Mouse (Mus musculus): ENCODE results near the gene Kpna3. TPM values are rescaled to one million over a fixed set of nuclear protein-coding genes. Genes with fewer than 3 reads are reported as not detected.
A peak's percentile ranks its signal among the peaks of the same experiment; 100 is the strongest.
"Not testable (repeated sequence)": the region's sequence is repeated elsewhere in the genome, so short reads cannot be mapped to it uniquely, and the experiment has no call there.

Kpna3 gene
- polyA plus RNA-seq, 1 experiment from 2014 or later = 31.5 TPM

DNA sequence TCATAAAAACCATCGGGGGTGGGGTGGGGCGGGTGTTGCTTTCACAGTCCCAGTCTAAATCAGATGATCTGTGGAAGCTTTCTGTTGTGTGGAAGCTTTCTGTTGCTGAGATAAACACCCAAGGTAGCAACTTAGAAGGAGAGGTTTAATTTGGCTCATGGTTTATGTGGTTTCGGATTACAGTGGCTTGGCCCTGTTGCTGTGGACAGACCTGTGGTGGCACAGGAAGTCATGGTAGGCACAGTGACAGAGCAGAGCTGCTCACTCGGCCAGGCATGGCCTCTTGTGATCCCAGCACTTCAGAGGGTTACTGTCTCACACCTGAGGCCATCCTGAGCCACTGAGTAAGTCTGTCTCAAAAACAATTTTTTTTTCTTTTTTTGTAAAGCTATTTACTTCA is 100.3 kb downstream of the Kpna3 start:
- H3K4me3 ChIP-seq (ENCODE audit: control insufficient read depth in 1 of 2, insufficient read depth in 1 of 2, low read depth in 1 of 2, low read length in 2 of 2) = no peak overlapping the region
- ATAC-seq (ENCODE audit: insufficient number of reproducible peaks, insufficient read depth, low FRiP score, low read depth) = no peak
- H3K36me3 ChIP-seq (ENCODE audit: control insufficient read depth, insufficient read depth, low read length) = no peaks in the 10 kb centered on the region
- no peaks in the 10 kb centered on the region; a peak in 1 of 4 replicates for H3K4me1 ChIP-seq (ENCODE audit: control insufficient read depth in 2 of 2, insufficient read depth in 2 of 2, low read length in 2 of 2)
- H3K9ac ChIP-seq (ENCODE audit: low read length) = no peak overlapping the region
- no peak overlapping the region for H3K27ac ChIP-seq (replicated peaks in 1 of 2; ENCODE audit: control insufficient read depth in 1 of 2, insufficient read depth in 1 of 2, low read depth in 2 of 2, low read length in 2 of 2)
- no peak overlapping the region for H3K4me2 ChIP-seq (ENCODE audit: low read length)
- WGBS = 79% methylated on average over 4 of the region's 4 CpGs
- H3K9me3 ChIP-seq (ENCODE audit: control insufficient read depth, low read length) = no peaks in the 10 kb centered on the region
- H3K27me3 ChIP-seq (ENCODE audit: control insufficient read depth, insufficient read depth, low read length) = no peaks in the 10 kb centered on the region

DNA sequence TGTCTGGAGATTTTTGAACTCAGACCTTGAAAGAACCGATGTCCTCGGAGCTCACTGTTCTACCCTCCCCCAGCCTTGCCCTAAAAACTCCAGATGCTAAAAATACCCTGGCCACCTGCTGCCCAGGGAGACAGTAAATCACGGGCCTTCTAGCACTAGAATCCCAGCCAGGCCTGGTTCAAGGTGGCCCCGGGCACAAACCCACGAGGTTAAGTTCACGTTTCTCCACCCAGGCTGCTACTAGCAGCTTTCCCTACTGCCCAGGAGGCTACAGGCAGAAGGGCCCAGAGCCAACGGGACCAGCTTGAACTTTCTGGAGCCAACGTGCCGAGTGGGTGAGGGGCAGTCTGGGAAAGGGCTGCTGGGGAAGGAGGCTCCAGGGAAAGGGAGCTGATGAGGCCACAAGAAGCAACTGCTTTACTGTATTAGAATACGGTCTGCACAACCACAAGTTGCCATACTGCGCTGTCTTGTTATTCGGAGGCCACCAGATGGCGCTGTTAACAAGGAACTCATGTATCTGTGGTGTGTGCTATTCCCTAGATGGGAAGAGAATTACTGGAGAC is 108.6 kb downstream of the Kpna3 start:
- Histone ChIP-seq H3K9ac (ENCODE audit: low read length) (peak overlapping the region; percentile 62), H3K27ac (replicated peaks in 1 of 2; ENCODE audit: control insufficient read depth in 1 of 2, insufficient read depth in 1 of 2, low read depth in 2 of 2, low read length in 2 of 2) (peak overlapping the region; percentile 46 to 53; a peak in 3 of 4 replicates), H3K27me3 (ENCODE audit: control insufficient read depth, insufficient read depth, low read length) (no peaks in the 10 kb centered on the region), H3K9me3 (ENCODE audit: control insufficient read depth, low read length) (no peaks in the 10 kb centered on the region), H3K4me3 (ENCODE audit: control insufficient read depth in 1 of 2, insufficient read depth in 1 of 2, low read depth in 1 of 2, low read length in 2 of 2) (peak overlapping the region; percentile 16 to 19; a peak in 3 of 4 replicates), H3K4me2 (ENCODE audit: low read length) (peak overlapping the region; percentile 60), H3K4me1 (ENCODE audit: control insufficient read depth in 2 of 2, insufficient read depth in 2 of 2, low read length in 2 of 2) (peaks cover 12 to 13% of the 10 kb centered on the region in 2 experiments), H3K36me3 (ENCODE audit: control insufficient read depth, insufficient read depth, low read length) (no peaks in the 10 kb centered on the region)
- 0 out of 2 replicates have a peak, but pooled peaks have one; percentile 45 for ATAC-seq (ENCODE audit: insufficient number of reproducible peaks, insufficient read depth, low FRiP score, low read depth)
- 10% methylated on average over 13 of the region's 13 CpGs for WGBS

DNA sequence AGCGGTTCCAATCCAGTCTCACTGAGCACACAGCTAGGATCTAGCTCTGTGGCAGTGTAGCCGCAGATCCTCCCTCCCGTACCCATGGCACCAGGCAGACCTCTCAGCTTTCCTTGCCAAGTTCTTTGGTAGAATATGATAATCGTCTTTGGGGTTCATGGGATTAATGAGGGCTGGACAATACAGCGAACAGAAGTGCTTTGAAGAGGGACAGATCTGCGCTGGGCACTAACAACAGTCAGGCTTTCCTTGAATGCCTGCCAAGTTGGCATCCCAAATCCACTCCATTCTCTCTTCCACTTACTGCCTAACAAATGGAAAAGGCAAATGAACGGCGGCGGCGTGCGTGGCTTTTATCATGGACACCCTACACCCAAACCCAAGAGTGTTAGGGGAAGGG is 109.1 kb downstream of the Kpna3 start:
- no peaks in the 10 kb centered on the region for H3K36me3 ChIP-seq (ENCODE audit: control insufficient read depth, insufficient read depth, low read length)
- H3K4me3 ChIP-seq (ENCODE audit: control insufficient read depth in 1 of 2, insufficient read depth in 1 of 2, low read depth in 1 of 2, low read length in 2 of 2) = no peak overlapping the region
- no peak overlapping the region; a peak in 1 of 4 replicates for H3K27ac ChIP-seq (replicated peaks in 1 of 2; ENCODE audit: control insufficient read depth in 1 of 2, insufficient read depth in 1 of 2, low read depth in 2 of 2, low read length in 2 of 2)
- H3K4me2 ChIP-seq (ENCODE audit: low read length) = peak overlapping the region; percentile 60
- H3K9me3 ChIP-seq (ENCODE audit: control insufficient read depth, low read length) = no peaks in the 10 kb centered on the region
- WGBS = 56% methylated on average over 11 of the region's 11 CpGs
- no peaks in the 10 kb centered on the region for H3K27me3 ChIP-seq (ENCODE audit: control insufficient read depth, insufficient read depth, low read length)
- H3K9ac ChIP-seq (ENCODE audit: low read length) = peak overlapping the region; percentile 62; the same call in 1 of the 2 replicates
- no peak for ATAC-seq (ENCODE audit: insufficient number of reproducible peaks, insufficient read depth, low FRiP score, low read depth)
- peaks cover 12 to 13% of the 10 kb centered on the region in 2 experiments for H3K4me1 ChIP-seq (ENCODE audit: control insufficient read depth in 2 of 2, insufficient read depth in 2 of 2, low read length in 2 of 2)

DNA sequence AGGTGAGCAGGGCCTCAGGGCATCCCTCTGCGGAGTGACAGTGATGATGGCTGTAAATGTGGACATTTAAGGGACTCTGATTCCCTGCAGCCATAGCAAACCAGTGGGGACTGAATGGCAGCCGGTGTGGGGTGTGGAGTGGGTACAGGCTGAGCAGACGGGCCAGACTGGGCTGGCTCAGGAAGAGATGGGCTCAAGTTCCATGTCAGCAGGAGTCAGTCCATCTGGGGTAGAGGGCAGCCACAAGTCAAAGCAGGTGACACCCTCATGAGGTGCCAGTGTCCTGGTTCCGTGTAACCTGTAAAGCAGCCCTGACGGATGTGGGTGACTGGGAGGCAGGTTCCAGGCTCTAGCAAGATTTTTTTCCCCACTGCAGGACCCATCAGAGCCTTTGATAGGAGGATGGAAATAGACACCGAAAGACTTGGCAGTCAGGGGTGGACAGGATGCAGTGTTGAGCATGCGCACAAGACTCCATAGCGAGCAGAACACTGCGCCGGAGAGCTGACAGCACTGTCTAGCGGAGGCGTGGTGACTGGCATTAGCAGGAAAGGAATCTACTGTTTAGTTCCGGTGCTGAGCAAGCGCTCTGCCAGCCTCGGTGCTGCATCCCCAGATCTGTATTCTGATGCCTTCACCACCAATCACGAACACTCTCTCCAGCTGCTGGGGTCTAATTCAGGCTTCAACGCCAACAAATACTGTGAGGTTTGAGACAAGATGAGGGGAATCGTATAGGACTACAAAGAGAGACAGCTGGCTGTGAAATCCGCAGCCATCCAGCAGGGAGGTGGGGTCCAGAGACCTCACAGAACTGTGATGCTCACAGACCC is 111.8 kb downstream of the Kpna3 start:
- WGBS = 35% methylated on average over 19 of the region's 19 CpGs
- peak overlapping the region; percentile 30 to 42; a peak in 2 of 4 replicates for H3K27ac ChIP-seq (replicated peaks in 1 of 2; ENCODE audit: control insufficient read depth in 1 of 2, insufficient read depth in 1 of 2, low read depth in 2 of 2, low read length in 2 of 2)

DNA sequence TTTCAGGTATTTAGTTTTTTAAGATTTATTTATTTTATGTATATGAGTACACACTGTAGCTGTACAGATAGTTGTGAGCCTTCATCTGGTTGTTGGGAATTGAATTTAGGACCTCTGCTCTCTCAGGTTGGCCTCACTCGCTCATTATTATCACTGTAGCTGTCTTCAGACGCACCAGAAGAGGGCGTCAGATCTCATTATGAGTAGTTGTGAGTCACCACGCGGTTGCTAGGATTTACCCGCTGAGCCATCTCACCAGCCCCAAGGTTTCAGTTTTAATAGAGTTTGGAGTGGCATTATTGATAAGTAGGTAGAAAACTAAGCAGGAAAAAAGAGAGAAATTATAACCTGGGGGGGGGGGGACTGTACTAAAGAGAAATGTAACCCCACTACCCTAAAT is 112.7 kb downstream of the Kpna3 start:
- H3K27me3 ChIP-seq (ENCODE audit: control insufficient read depth, insufficient read depth, low read length); H3K4me2 ChIP-seq (ENCODE audit: low read length): not testable (repeated sequence)

More for the DNA sequence above, 111.8 kb downstream of the Kpna3 start:
- Histone ChIP-seq H3K27me3 (ENCODE audit: control insufficient read depth, insufficient read depth, low read length) (no peaks in the 10 kb centered on the region), H3K9me3 (ENCODE audit: control insufficient read depth, low read length) (peaks cover 2% of the 10 kb centered on the region), H3K4me3 (ENCODE audit: control insufficient read depth in 1 of 2, insufficient read depth in 1 of 2, low read depth in 1 of 2, low read length in 2 of 2) (peak overlapping the region; percentile 16 to 23), H3K9ac (ENCODE audit: low read length) (peak overlapping the region; percentile 39), H3K36me3 (ENCODE audit: control insufficient read depth, insufficient read depth, low read length) (no peaks in the 10 kb centered on the region), H3K4me1 (ENCODE audit: control insufficient read depth in 2 of 2, insufficient read depth in 2 of 2, low read length in 2 of 2) (peaks cover 12 to 13% of the 10 kb centered on the region in 2 experiments), H3K4me2 (ENCODE audit: low read length) (peak overlapping the region; percentile 56)
- ATAC-seq (ENCODE audit: insufficient number of reproducible peaks, insufficient read depth, low FRiP score, low read depth) = peak; percentile 64; the same call in 1 of the 2 replicates

DNA sequence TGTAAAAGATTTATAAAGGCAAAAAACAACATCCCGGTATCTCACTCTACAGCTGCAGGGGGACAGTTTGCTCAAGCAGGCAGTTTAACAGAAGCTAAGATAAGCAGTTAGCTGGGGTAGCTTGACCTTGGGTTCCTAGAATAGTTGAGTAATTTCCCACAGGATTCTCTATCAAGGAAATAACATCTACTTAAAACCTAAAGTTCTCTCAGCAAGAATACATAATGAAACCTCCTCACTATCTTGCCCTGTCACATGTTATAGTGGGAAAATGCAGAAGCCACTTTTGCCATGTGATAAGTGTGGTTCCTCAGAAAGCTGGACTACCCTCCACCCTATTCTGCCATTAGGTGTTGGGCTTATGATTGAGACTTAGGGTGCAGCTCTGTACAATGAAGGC is 116.9 kb downstream of the Kpna3 start:
- Histone ChIP-seq H3K4me2 (ENCODE audit: low read length) (no peak overlapping the region), H3K27ac (replicated peaks in 1 of 2; ENCODE audit: control insufficient read depth in 1 of 2, insufficient read depth in 1 of 2, low read depth in 2 of 2, low read length in 2 of 2) (no peak overlapping the region), H3K9me3 (ENCODE audit: control insufficient read depth, low read length) (peaks cover 6% of the 10 kb centered on the region), H3K4me3 (ENCODE audit: control insufficient read depth in 1 of 2, insufficient read depth in 1 of 2, low read depth in 1 of 2, low read length in 2 of 2) (no peak overlapping the region), H3K27me3 (ENCODE audit: control insufficient read depth, insufficient read depth, low read length) (no peaks in the 10 kb centered on the region), H3K9ac (ENCODE audit: low read length) (no peak overlapping the region), H3K36me3 (ENCODE audit: control insufficient read depth, insufficient read depth, low read length) (no peaks in the 10 kb centered on the region), H3K4me1 (ENCODE audit: control insufficient read depth in 2 of 2, insufficient read depth in 2 of 2, low read length in 2 of 2) (peaks cover 0 to 3% of the 10 kb centered on the region in 2 experiments; a peak in 3 of 4 replicates)
- 89% methylated on average over 1 of the region's 1 CpGs for WGBS
- ATAC-seq (ENCODE audit: insufficient number of reproducible peaks, insufficient read depth, low FRiP score, low read depth) = no peak

More for the DNA sequence above, 112.7 kb downstream of the Kpna3 start:
- not testable (repeated sequence) for H3K36me3 ChIP-seq (ENCODE audit: control insufficient read depth, insufficient read depth, low read length); H3K4me3 ChIP-seq (ENCODE audit: control insufficient read depth in 1 of 2, insufficient read depth in 1 of 2, low read depth in 1 of 2, low read length in 2 of 2); H3K27ac ChIP-seq (replicated peaks in 1 of 2; ENCODE audit: control insufficient read depth in 1 of 2, insufficient read depth in 1 of 2, low read depth in 2 of 2, low read length in 2 of 2); ATAC-seq (ENCODE audit: insufficient number of reproducible peaks, insufficient read depth, low FRiP score, low read depth); H3K9me3 ChIP-seq (ENCODE audit: control insufficient read depth, low read length); H3K9ac ChIP-seq (ENCODE audit: low read length)
- WGBS = 23% methylated on average over 6 of the region's 6 CpGs
- H3K4me1 ChIP-seq (ENCODE audit: control insufficient read depth in 2 of 2, insufficient read depth in 2 of 2, low read length in 2 of 2) = peaks cover 12 to 13% of the 10 kb centered on the region in 2 experiments

DNA sequence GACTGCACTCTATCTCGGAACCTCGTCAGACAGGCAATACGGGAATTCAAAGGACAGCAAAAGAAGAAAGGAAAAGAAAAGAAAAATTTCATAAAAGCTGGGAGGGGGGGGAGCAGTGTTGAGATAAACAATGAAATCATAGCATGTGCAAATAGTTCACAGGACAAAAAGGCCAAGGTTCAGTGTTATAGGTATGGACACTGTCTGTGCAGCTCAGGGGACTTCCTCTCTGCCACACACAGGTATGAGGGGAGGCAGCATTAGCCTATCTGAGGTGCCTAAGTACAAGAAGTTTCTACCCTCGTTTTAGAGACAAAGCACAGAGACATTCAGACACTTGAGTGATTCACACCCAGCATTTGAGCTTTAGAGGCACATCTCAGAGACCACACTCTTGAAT is 118.5 kb downstream of the Kpna3 start:
- Histone ChIP-seq H3K36me3 (ENCODE audit: control insufficient read depth, insufficient read depth, low read length) (no peaks in the 10 kb centered on the region), H3K4me2 (ENCODE audit: low read length) (no peak overlapping the region), H3K27me3 (ENCODE audit: control insufficient read depth, insufficient read depth, low read length) (no peaks in the 10 kb centered on the region), H3K4me3 (ENCODE audit: control insufficient read depth in 1 of 2, insufficient read depth in 1 of 2, low read depth in 1 of 2, low read length in 2 of 2) (no peak overlapping the region), H3K9me3 (ENCODE audit: control insufficient read depth, low read length) (peaks cover 6% of the 10 kb centered on the region), H3K27ac (replicated peaks in 1 of 2; ENCODE audit: control insufficient read depth in 1 of 2, insufficient read depth in 1 of 2, low read depth in 2 of 2, low read length in 2 of 2) (no peak overlapping the region), H3K9ac (ENCODE audit: low read length) (no peak overlapping the region), H3K4me1 (ENCODE audit: control insufficient read depth in 2 of 2, insufficient read depth in 2 of 2, low read length in 2 of 2) (no peaks in the 10 kb centered on the region)
- 78% methylated on average over 4 of the region's 4 CpGs for WGBS
- no peak for ATAC-seq (ENCODE audit: insufficient number of reproducible peaks, insufficient read depth, low FRiP score, low read depth)
